Mouse (Mus musculus): ENCODE results near the gene B4galnt1. TPM values are rescaled to one million over a fixed set of nuclear protein-coding genes. Genes with fewer than 3 reads are reported as not detected.

Gene B4galnt1
- polyA plus RNA-seq, 1 experiment from 2014 or later = 30.2 TPM

Other genes with a start within 250 kb of the B4galnt1 start
- 18.7 and 23.6 TPM in 2 replicates for gene Ctdsp2, start 186.5 kb upstream of the B4galnt1 start, polyA plus RNA-seq (2015; fragmentation: Nextera tagmentation; extraction: Ambion mirVana)
- 2.2 and 2.8 TPM in 2 replicates for gene Avil, start 164.5 kb upstream of the B4galnt1 start, polyA plus RNA-seq (2015; fragmentation: Nextera tagmentation; extraction: Ambion mirVana)
- gene Tsfm, start 134.4 kb upstream of the B4galnt1 start, polyA plus RNA-seq (2015; fragmentation: Nextera tagmentation; extraction: Ambion mirVana) = 63.5 and 63.9 TPM in 2 replicates
- 21.1 and 22.0 TPM in 2 replicates for gene Mettl1, start 123.8 kb upstream of the B4galnt1 start, polyA plus RNA-seq (2015; fragmentation: Nextera tagmentation; extraction: Ambion mirVana)
- gene Eef1akmt3, start 123.7 kb upstream of the B4galnt1 start, polyA plus RNA-seq (2015; fragmentation: Nextera tagmentation; extraction: Ambion mirVana) = 0.11 and 0.18 TPM in 2 replicates
- gene Cyp27b1, start 117.0 kb upstream of the B4galnt1 start, polyA plus RNA-seq (2015; fragmentation: Nextera tagmentation; extraction: Ambion mirVana) = 0.08 and 0.14 TPM in 2 replicates
- 5.6 and 6.4 TPM in 2 replicates for gene March9, start 105.0 kb upstream of the B4galnt1 start, polyA plus RNA-seq (2015; fragmentation: Nextera tagmentation; extraction: Ambion mirVana)
- 1,636 and 1,639 TPM in 2 replicates for gene Cdk4, start 101.7 kb upstream of the B4galnt1 start, polyA plus RNA-seq (2015; fragmentation: Nextera tagmentation; extraction: Ambion mirVana)
- 136 and 138 TPM in 2 replicates for gene Tspan31, start 95.0 kb upstream of the B4galnt1 start, polyA plus RNA-seq (2015; fragmentation: Nextera tagmentation; extraction: Ambion mirVana)
- 2.8 and 3.3 TPM in 2 replicates for gene Agap2, start 89.9 kb upstream of the B4galnt1 start, polyA plus RNA-seq (2015; fragmentation: Nextera tagmentation; extraction: Ambion mirVana)
- gene Os9, start 44.1 kb upstream of the B4galnt1 start, polyA plus RNA-seq (2015; fragmentation: Nextera tagmentation; extraction: Ambion mirVana) = 134 and 138 TPM in 2 replicates
- gene Slc26a10, start 15.4 kb downstream of the B4galnt1 start, polyA plus RNA-seq (2015; fragmentation: Nextera tagmentation; extraction: Ambion mirVana) = 0.86 and 1.0 TPM in 2 replicates
- gene Arhgef25, start 24.9 kb downstream of the B4galnt1 start, polyA plus RNA-seq (2015; fragmentation: Nextera tagmentation; extraction: Ambion mirVana) = 20.2 and 24.5 TPM in 2 replicates
- gene Dtx3, start 30.5 kb downstream of the B4galnt1 start, polyA plus RNA-seq (2015; fragmentation: Nextera tagmentation; extraction: Ambion mirVana) = 195 and 234 TPM in 2 replicates
- 16.9 and 17.3 TPM in 2 replicates for gene Pip4k2c, start 46.4 kb downstream of the B4galnt1 start, polyA plus RNA-seq (2015; fragmentation: Nextera tagmentation; extraction: Ambion mirVana)
- 73.0 and 76.7 TPM in 2 replicates for gene Kif5a, start 98.1 kb downstream of the B4galnt1 start, polyA plus RNA-seq (2015; fragmentation: Nextera tagmentation; extraction: Ambion mirVana)
- 310 TPM in 2 replicates for gene Dctn2, start 101.1 kb downstream of the B4galnt1 start, polyA plus RNA-seq (2015; fragmentation: Nextera tagmentation; extraction: Ambion mirVana)
- gene Mbd6, start 123.8 kb downstream of the B4galnt1 start, polyA plus RNA-seq (2015; fragmentation: Nextera tagmentation; extraction: Ambion mirVana) = 16.0 and 16.5 TPM in 2 replicates
- gene Mars, start 146.6 kb downstream of the B4galnt1 start, polyA plus RNA-seq (2015; fragmentation: Nextera tagmentation; extraction: Ambion mirVana) = 122 and 127 TPM in 2 replicates
- 0.77 and 1.4 TPM in 2 replicates for gene Arhgap9, start 156.7 kb downstream of the B4galnt1 start, polyA plus RNA-seq (2015; fragmentation: Nextera tagmentation; extraction: Ambion mirVana)
- gene Gli1, start 176.7 kb downstream of the B4galnt1 start, polyA plus RNA-seq (2015; fragmentation: Nextera tagmentation; extraction: Ambion mirVana) = 1.3 and 1.5 TPM in 2 replicates
- gene Inhbe, start 189.2 kb downstream of the B4galnt1 start, polyA plus RNA-seq (2015; fragmentation: Nextera tagmentation; extraction: Ambion mirVana) = 0.04 TPM in 1 of 2 replicates, not detected in the other
- not detected in 2 replicates for gene Inhbc, start 205.2 kb downstream of the B4galnt1 start, polyA plus RNA-seq (2015; fragmentation: Nextera tagmentation; extraction: Ambion mirVana)
- gene R3hdm2, start 215.1 kb downstream of the B4galnt1 start, polyA plus RNA-seq (2015; fragmentation: Nextera tagmentation; extraction: Ambion mirVana) = 35.0 and 36.1 TPM in 2 replicates